Mouse (Mus musculus) neutrophil, adult 59 days (primary cell): ENCODE measurements around the gene Tmem121b. TPM values are rescaled to one million over a fixed set of nuclear protein-coding genes. Genes with fewer than 3 reads are reported as not detected.

Experiments used
- total RNA-seq, 2 experiments: library from RNA; stranded (reverse); gene quantifications; 1 replicate in 1 of 2; 2 replicates in 1 of 2; pipeline ENCODE4 v1.2.4; 2023

The Tmem121b gene
- total RNA-seq: under 1 TPM in 1 of 2 experiments, not detected in 1; 0.18 TPM

DNA sequence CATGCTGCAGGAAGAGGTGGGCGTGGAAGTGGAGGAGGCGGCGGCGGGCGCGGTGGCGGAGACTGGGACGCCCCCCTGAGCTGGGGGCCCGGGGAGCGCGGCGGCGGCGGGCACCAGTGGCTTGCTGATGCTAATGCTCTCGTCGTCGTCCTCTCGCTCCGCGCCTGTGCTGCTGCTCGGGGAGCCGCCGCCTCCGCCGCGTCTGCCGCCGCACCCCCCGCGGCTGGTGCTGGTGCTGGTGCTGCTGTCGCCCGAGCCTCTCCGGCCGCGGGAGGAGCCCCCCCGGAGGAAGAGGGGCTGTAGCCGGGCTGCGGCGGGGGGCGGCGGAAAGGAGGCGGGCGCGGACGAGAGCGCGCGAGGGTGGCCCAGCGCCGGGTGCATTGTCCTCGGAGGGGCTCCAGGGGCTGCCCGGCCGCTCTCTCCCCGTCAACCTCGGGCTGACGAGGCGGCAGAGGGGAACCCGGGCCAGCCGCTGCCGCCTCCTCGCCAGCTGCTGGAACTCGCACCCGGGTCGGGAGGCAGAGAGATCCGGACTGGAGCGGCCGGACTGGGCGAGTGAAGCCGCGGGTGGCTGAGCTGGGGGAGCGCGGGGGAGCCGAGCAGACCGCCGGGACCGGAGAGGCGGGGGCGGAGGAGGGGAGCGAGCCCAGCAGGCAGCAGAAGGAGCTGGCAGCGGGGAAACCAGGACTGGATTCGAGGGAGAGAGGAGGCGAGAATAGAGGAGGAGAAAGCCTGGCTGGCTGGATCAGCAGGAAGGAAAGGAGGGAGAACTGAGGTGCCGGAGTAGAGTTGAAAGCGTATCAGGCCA is at the start of gene Tmem121b:
TSS of gene Tmem121b (minus strand) at position 434 of the 808 bp plus-strand sequence.

DNA sequence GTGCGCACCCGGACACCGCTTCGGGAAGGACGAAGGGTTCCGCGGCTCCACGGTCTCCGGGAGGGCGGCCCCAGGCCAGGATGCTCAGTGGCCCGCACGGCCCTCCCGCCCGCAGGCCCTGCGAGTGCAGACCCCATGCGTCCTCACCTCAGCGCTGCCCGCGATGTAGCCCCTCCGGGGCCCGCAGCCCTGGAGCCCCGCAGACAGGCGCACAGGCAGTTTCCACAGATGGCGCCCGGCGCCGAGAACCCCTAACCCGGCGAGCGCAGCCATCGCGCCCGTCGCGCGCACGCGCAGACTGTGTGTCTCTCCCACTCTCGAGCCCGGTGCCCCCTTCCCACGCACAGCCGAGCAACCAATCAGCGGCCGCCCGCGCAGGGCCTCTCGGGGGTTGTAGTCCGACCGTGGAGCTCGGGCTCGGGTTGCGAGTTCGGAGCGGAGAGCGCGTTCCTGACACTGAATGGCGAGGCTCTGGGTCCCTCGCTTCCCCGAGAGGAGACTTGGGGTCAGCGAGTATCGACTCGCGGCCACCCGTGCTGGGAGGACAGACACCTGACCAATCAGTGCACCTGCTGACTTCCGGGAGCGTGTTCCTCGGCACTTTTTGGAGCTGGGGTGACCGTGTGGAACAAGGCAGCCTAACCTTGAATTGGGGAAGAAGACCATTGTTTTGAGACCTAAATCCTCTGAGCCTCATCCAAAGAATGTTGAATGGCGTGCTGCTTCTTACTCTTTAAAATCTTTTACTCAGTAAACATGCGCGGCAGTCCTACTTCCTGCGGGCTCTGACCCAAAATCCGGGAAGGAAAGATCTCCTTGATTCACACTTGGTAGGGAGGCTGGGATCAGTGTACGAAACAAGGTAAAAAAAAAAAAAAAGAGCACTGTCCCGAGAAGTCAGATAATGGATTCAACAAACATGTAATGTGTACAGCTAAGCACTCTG is 37.7 kb upstream of the Tmem121b start, which contains the start of gene Hdhd5:
TSS of gene Hdhd5 (minus strand) at position 300 of the 946 bp plus-strand sequence.

DNA sequence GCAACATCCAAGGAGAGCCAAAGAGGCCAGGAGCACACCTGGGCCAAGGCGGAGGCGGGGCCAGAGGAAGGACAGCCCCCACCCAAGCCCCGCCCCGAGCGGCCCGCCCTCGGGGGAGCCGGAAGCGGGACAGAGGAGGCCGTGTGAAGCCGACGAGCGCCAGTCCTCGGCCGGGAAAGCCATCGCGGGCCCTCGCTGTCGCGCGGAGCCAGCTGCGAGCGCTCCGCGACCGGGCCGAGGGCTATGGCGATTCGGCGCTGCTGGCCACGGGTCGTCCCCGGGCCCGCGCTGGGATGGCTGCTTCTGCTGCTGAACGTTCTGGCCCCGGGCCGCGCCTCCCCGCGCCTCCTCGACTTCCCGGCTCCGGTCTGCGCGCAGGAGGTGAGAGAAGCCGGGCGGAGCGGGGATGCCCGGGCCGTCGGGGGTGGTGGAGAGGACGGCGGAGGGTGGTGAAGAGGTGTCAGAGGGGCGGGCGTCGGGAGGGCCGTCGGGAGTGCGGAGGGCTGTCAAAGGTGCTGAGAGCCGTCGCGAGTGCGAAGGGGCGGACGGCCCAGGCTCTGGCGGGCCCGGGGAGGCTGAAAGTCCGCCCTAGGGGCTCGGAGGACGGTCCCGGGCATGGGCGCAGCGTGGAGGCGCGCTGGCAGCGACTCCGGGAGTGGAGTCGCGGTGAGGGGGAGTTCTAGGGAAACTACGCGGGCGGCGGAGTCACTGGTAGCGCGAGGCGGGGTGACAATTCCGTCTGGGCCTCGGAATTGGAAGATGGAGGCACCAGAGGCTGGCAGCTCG is 30.3 kb downstream of the Tmem121b start, which contains the start of gene Il17ra:
TSS of gene Il17ra (plus strand) at position 162 of the 786 bp plus-strand sequence.

Other genes with a start within 250 kb of the Tmem121b start
- gene D330020A13Rik, start 199.4 kb downstream of the Tmem121b start, total RNA-seq: not detected
- not detected for gene B4galnt3, start 199.2 kb downstream of the Tmem121b start, total RNA-seq
- gene Kdm5a, start 129.7 kb downstream of the Tmem121b start, total RNA-seq: 10 to 100 TPM; 85.0 to 90.3 TPM
- 1 to 10 TPM; 8.2 to 9.5 TPM for gene Ccdc77, start 129.4 kb downstream of the Tmem121b start, total RNA-seq
- gene Il17ra, start 30.6 kb downstream of the Tmem121b start, total RNA-seq: 100 to 1,000 TPM; 318 to 349 TPM
- 1 to 10 TPM; 4.2 to 4.9 TPM for gene Hdhd5, start 37.5 kb upstream of the Tmem121b start, total RNA-seq
- gene Cecr2, start 172.6 kb upstream of the Tmem121b start, total RNA-seq: 10 to 100 TPM in 1 of 2 experiments, 1 to 10 TPM in 1; 4.2 to 10.2 TPM